25 mouse cellular contexts compared by ENCODE assay signal in the genomic region with DNA sequence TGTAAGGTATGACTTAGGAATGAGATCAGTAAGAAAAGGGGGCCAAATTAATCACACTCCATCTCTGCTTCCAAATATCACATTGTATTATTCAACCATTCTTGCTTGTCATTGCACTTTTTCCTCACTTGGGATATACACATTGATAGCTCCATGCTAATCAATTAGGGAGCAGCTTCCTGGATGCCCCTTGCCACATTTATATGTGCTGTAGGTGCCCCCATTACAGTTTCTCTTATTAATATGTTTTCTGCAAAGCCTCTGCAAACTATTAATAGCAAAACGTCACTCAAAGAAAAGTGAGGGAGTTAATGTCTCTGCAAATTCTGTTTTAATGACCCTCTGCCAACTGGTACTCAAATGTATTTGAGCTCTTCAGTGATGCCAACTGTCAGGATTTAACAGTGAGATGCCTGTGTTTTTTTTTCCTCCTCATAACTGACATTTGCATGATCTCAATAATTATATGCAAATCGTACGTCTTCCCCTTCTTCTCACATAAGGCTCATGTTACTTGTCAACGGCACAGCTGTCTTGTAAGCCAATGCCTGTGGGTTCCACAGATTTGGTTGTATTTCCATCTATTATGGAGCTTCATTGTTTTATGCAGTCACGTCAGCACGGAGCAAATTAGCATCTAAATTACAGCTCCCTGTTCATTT. TPM values are rescaled to one million over a fixed set of nuclear protein-coding genes. Genes with fewer than 3 reads are reported as not detected.
DNase-seq lines count a peak whose midpoint lies in the region; ATAC-seq and TF ChIP-seq lines count a peak whose summit lies in the region.
"Had no signal": no experiment of that assay in that cellular context is flagged by ENCODE, and none has a peak within 500 bp of the region (broad histone marks: within the 10 kb centered on the region; RNA-seq: fewer than 3 reads in every experiment).

No protein-coding gene starts in this region.

- no peak overlapping the region for H3K27ac ChIP-seq in forebrain, embryonic 12.5 days
- H3K27ac ChIP-seq in forebrain, embryonic 11.5 days (ENCODE audit: low read depth, low read length) = no peak overlapping the region
- H3K27ac ChIP-seq in midbrain, postnatal 0 days (ENCODE audit: low read depth, low read length) = no peak overlapping the region
- H3K27ac ChIP-seq: gastrocnemius, adult 2 months; heart, embryonic 15.5 days; left cerebral cortex, adult 2 months; liver, embryonic 14.5 days; neural tube, embryonic 12.5 days; stomach, embryonic 15.5 days had no signal

- no peak overlapping the region for H3K4me2 ChIP-seq in forebrain, embryonic 12.5 days
- no peak overlapping the region for H3K4me2 ChIP-seq in forebrain, embryonic 11.5 days (ENCODE audit: low read depth, low read length, severe bottlenecking)
- no peak overlapping the region for H3K4me2 ChIP-seq in midbrain, postnatal 0 days (ENCODE audit: low read depth, low read length, poor library complexity, severe bottlenecking)
- H3K4me2 ChIP-seq: heart, embryonic 15.5 days; lung, embryonic 14.5 days; neural tube, embryonic 12.5 days; stomach, embryonic 15.5 days had no signal

- peaks cover 4% of the 10 kb centered on the region; the same call in 1 of the 2 replicates for H3K4me1 ChIP-seq in forebrain, embryonic 12.5 days
- 0 out of 2 replicates have a peak, but pooled peaks cover 2% of the 10 kb centered on the region for H3K4me1 ChIP-seq in forebrain, embryonic 11.5 days (replicated peaks; ENCODE audit: control insufficient read depth, insufficient read depth, low read length)
- no peaks in the 10 kb centered on the region for H3K4me1 ChIP-seq in midbrain, postnatal 0 days (ENCODE audit: insufficient read depth, low read length)
- H3K4me1 ChIP-seq: heart, embryonic 15.5 days; megakaryocyte, embryonic 14.5 days; neural tube, embryonic 12.5 days; stomach, embryonic 15.5 days had no signal

- H3K36me3 ChIP-seq in forebrain, embryonic 12.5 days (replicated peaks) = no peaks in the 10 kb centered on the region
- H3K36me3 ChIP-seq in forebrain, embryonic 11.5 days (ENCODE audit: control insufficient read depth, insufficient read depth, low read length) = no peaks in the 10 kb centered on the region
- no peaks in the 10 kb centered on the region for H3K36me3 ChIP-seq in midbrain, postnatal 0 days (ENCODE audit: insufficient read depth, low read length)
- H3K36me3 ChIP-seq: neural tube, embryonic 12.5 days; stomach, embryonic 15.5 days had no signal

- H3K9me3 ChIP-seq in forebrain, embryonic 12.5 days = no peaks in the 10 kb centered on the region
- no peaks in the 10 kb centered on the region for H3K9me3 ChIP-seq in forebrain, embryonic 11.5 days (ENCODE audit: control insufficient read depth, low read length)
- H3K9me3 ChIP-seq in midbrain, postnatal 0 days (ENCODE audit: low read length) = no peaks in the 10 kb centered on the region
- H3K9me3 ChIP-seq: heart, embryonic 15.5 days; megakaryocyte, embryonic 14.5 days; neural tube, embryonic 12.5 days; stomach, embryonic 15.5 days had no signal

- H3K27me3 ChIP-seq in forebrain, embryonic 12.5 days = no peaks in the 10 kb centered on the region
- H3K27me3 ChIP-seq in forebrain, embryonic 11.5 days (ENCODE audit: control insufficient read depth, insufficient read depth, low read length) = no peaks in the 10 kb centered on the region
- H3K27me3 ChIP-seq in midbrain, postnatal 0 days (ENCODE audit: insufficient read depth, low read length) = no peaks in the 10 kb centered on the region
- H3K27me3 ChIP-seq: heart, embryonic 15.5 days; megakaryocyte, embryonic 14.5 days; neural tube, embryonic 12.5 days; stomach, embryonic 15.5 days had no signal

- TF ChIP-seq CTCF in midbrain, postnatal 0 days (IDR thresholded peaks at IDR 0.05) = no peak

- no peak for DNase-seq in forebrain, embryonic 11.5 days (ENCODE audit: low spot score)
- peak; percentile 12 to 48 for DNase-seq in layer of hippocampus, adult 18-20 months (ENCODE audit: low spot score in 2 of 2)
- DNase-seq in layer of hippocampus, postnatal 10 days (ENCODE audit: low spot score in 2 of 2) = no peak
- DNase-seq in retina, postnatal 1 day = peak; percentile 6
- no peak for DNase-seq in retina, embryonic 14.5 days (ENCODE audit: low spot score)
- peak; percentile 2 for DNase-seq in midbrain, postnatal 0 days (ENCODE audit: low spot score)
- no peak for DNase-seq in MN1 (ENCODE audit: low spot score)
- DNase-seq: adrenal gland, postnatal 25 days; cerebellum, adult 11-12 months; cerebellum, postnatal 10 days; gastrocnemius, adult 2 months; heart, postnatal 36 days; kidney, adult 11 months; kidney, postnatal 4 days; lung, embryonic 14.5 days; thymus, postnatal 25 days had no signal

- 50% methylated on average over 6 of the region's 6 CpGs for WGBS in forebrain, embryonic 12.5 days
- WGBS in forebrain, embryonic 11.5 days = 70% methylated on average over 6 of the region's 6 CpGs
- 38% methylated on average over 6 of the region's 6 CpGs for WGBS in midbrain, postnatal 0 days

- no peak overlapping the region for H3K4me3 ChIP-seq in forebrain, embryonic 12.5 days (replicated peaks)
- H3K4me3 ChIP-seq in forebrain, embryonic 11.5 days (ENCODE audit: low read depth, low read length) = no peak overlapping the region
- H3K4me3 ChIP-seq in midbrain, postnatal 0 days (ENCODE audit: low read depth, low read length) = no peak overlapping the region
- H3K4me3 ChIP-seq: gastrocnemius, adult 2 months; heart, embryonic 15.5 days; left cerebral cortex, adult 2 months; megakaryocyte, embryonic 14.5 days; neural tube, embryonic 12.5 days; stomach, embryonic 15.5 days had no signal

- peak; percentile 36; the same call in 1 of the 2 replicates for ATAC-seq in forebrain, embryonic 12.5 days (ENCODE audit: low FRiP score)
- no peak for ATAC-seq in forebrain, embryonic 11.5 days (replicated peaks; ENCODE audit: low FRiP score)
- ATAC-seq in midbrain, postnatal 0 days (ENCODE audit: low FRiP score) = peak; percentile 65
- ATAC-seq: CD4-positive, CD25-positive, alpha-beta regulatory T cell, adult 4 months had no signal

- H3K9ac ChIP-seq in forebrain, embryonic 12.5 days = no peak overlapping the region
- H3K9ac ChIP-seq in forebrain, embryonic 11.5 days (ENCODE audit: low read length) = no peak overlapping the region
- H3K9ac ChIP-seq in midbrain, postnatal 0 days (replicated peaks; ENCODE audit: low read length, poor library complexity, severe bottlenecking) = no peak overlapping the region
- H3K9ac ChIP-seq: heart, embryonic 15.5 days; liver, embryonic 14.5 days; lung, embryonic 14.5 days; neural tube, embryonic 12.5 days; stomach, embryonic 15.5 days had no signal

RNA-seq across cellular contexts. Expression of gene Ppp1r3a, which starts 34.8 kb away (rescaled TPM):
- not detected in 2 replicates for polyA plus RNA-seq in forebrain, embryonic 12.5 days (2016; fragmentation: Nextera tagmentation; extraction: Ambion mirVana)
- polyA plus RNA-seq in forebrain, embryonic 11.5 days (2014; fragmentation: Nextera tagmentation; extraction: Ambion mirVana) = not detected in 2 replicates
- total RNA-seq in layer of hippocampus, adult 18-20 months (2021) = not detected
- total RNA-seq in layer of hippocampus, postnatal 10 days (2021) = not detected
- 0.19 TPM in 1 of 2 replicates, not detected in the other for total RNA-seq in midbrain, postnatal 0 days (2014; rRNA removed)
- polyA plus RNA-seq in midbrain, postnatal 0 days (2015; fragmentation: Nextera tagmentation; extraction: Ambion mirVana) = not detected in 2 replicates
- total RNA-seq: adrenal gland, postnatal 25 days; left cerebral cortex, adult 2 months; left cerebral cortex, postnatal 36 days had no signal
- polyA plus RNA-seq: CD4-positive, CD25-positive, alpha-beta regulatory T cell, adult 4 months; liver, embryonic 14.5 days had no signal

Comparison
In these comparisons a context has a peak if more than half of its experiments do, and no peak if none do; other contexts are left out.
1. DNase-seq: peak in layer of hippocampus, adult 18-20 months (2 of 2), retina, postnatal 1 day (single experiment) and midbrain, postnatal 0 days (single experiment); none in forebrain, embryonic 11.5 days (single experiment), layer of hippocampus, postnatal 10 days (0 of 2), retina, embryonic 14.5 days (single experiment) and MN1 (single experiment).